Mouse (Mus musculus): ENCODE measurements around the gene Slc35e2. TPM values are rescaled to one million over a fixed set of nuclear protein-coding genes. Genes with fewer than 3 reads are reported as not detected.
"Not testable (repeated sequence)": the region's sequence is repeated elsewhere in the genome, so short reads cannot be mapped to it uniquely, and the experiment has no call there.

Gene Slc35e2
- polyA plus RNA-seq, 1 experiment from 2014 or later, result 5.8 TPM

DNA sequence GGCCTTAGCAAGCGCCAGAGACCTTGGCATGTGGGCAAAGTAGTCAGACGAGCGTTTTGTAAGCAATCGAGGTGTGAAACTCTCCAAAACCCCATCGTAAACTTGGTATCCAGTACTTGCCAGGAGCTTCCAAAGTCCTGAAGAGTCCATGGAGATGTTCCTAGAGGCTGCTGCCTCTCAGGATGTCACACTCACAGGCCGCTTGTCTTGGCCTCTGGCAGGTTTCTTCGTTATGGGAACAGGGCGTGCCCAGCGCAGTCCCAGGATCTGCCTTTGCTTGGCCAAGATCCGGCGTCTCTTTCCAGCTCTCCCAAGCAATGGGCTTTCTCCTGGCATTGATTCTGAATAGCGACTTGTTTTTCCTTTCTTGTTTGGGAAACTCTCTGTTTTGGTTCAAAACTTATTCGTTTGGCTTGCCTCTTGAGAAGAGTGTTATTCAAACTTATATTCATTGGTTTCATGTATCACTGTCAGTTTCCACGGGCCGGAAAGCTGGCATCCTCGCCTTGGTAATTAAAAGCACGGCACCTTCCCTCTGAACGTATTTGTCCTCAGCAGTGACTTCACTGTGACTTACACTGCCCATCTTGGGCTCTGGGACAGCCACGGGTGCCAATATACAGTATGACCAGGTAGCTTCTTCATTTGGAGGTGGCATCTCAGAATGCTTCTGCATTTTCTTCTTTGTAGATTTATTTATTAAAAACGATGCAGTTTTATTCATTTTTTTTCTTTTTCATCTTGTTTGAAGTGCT is 36.7 kb upstream of the Slc35e2 start:
- WGBS, result 14% methylated on average over 20 of the region's 20 CpGs
- peak overlapping the region; percentile 88 for H3K9ac ChIP-seq

DNA sequence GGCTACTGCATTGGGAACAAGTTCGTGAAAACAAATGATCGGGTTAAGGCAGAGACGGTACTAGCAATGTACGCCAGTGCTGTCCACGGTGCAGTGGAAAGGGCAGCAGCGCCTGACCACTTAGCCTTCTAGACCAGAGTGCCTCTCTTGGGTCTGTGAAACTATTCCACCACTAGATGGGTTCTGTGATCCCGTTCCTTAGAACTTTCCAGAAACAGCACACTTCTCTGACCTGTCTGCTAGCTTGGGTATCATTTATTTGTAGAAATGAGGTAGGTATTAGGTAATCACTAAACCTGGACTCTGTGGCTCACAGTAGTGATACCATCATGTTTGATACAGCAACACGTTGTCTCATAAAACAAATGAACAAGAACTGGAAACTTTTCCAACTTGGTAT is 34.7 kb upstream of the Slc35e2 start:
- 57% methylated on average over 8 of the region's 8 CpGs for WGBS
- no peak overlapping the region for H3K9ac ChIP-seq
- no peak overlapping the region for H3K4me2 ChIP-seq
- no peak overlapping the region for H3K4me3 ChIP-seq
- H3K9me3 ChIP-seq (replicated peaks), result no peaks in the 10 kb centered on the region
- H3K36me3 ChIP-seq, result no peaks in the 10 kb centered on the region
- ATAC-seq (replicated peaks; ENCODE audit: insufficient number of reproducible peaks, insufficient read depth, low FRiP score, low read depth), result no peak
- peaks cover 41% of the 10 kb centered on the region for H3K4me1 ChIP-seq (replicated peaks)
- no peaks in the 10 kb centered on the region for H3K27me3 ChIP-seq
- H3K27ac ChIP-seq, result no peak overlapping the region

More for the DNA sequence above, 36.7 kb upstream of the Slc35e2 start:
- no peaks in the 10 kb centered on the region for H3K9me3 ChIP-seq (replicated peaks)
- H3K4me2 ChIP-seq, result peak overlapping the region; percentile 76
- peak overlapping the region; percentile 94 for H3K4me3 ChIP-seq
- H3K36me3 ChIP-seq, result peaks cover 11% of the 10 kb centered on the region
- ATAC-seq (replicated peaks; ENCODE audit: insufficient number of reproducible peaks, insufficient read depth, low FRiP score, low read depth), result no peak
- peaks cover 54% of the 10 kb centered on the region for H3K4me1 ChIP-seq (replicated peaks)
- H3K27me3 ChIP-seq, result no peaks in the 10 kb centered on the region
- peak overlapping the region; percentile 98 for H3K27ac ChIP-seq

DNA sequence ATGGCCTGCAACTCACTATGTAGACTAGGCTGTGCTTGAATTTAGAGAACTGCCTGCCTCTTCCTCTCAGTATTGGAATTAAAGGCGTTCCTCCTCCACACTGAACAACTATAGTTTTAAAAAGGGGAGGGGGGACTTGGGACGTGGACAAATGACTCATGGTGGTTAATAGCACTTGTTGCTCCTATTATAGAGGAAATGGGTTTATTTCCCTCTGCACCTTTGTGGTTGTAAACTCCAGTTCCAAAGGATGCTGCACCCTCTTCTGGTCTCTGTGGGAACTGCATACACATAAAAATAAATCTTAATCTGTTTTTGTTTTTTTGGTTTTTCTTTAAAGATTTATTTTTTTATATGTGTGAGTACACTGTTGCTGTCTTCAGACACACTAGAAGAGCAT is 33.0 kb upstream of the Slc35e2 start:
- 28% methylated on average over 2 of the region's 2 CpGs for WGBS
- H3K9me3 ChIP-seq (replicated peaks), result no peaks in the 10 kb centered on the region

DNA sequence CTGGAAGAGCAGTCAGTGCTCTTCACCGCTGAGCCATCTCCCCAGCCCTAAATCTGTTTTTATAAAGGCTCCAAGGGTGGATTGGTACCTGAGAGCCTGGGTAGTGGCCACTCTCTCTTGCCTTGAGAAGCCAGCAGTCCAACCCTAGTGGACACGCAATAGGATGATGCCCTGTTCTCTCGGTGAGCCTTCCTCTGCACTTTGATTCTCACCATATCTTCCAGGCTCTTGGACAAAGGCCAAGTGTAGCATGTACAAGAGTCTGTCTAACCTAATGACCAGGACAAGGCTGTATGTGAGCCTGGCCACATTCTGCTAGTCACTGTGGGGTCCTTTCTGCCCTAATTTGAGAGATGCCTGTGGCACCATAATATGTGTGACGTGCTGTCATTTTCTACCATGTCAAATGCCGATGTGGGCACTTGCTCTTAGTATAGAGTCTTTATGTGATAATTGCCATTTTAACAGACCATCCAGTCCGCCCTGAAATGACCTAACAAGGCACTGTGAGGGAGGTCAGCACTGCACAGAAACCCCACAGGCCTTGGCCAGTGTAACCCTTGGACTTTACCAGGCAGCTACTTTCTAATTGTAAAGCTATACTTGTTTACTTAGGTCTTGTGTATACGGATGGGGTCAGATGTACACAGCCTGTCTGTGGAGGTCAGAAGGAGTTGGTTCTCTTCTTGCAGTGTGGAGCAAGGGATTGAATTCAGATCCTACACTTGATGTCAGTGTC is 32.4 kb upstream of the Slc35e2 start:
- Histone ChIP-seq H3K4me2 (no peak overlapping the region), H3K27me3 (no peaks in the 10 kb centered on the region), H3K4me1 (replicated peaks) (peaks cover 28% of the 10 kb centered on the region), H3K4me3 (no peak overlapping the region), H3K36me3 (no peaks in the 10 kb centered on the region), H3K9ac (no peak overlapping the region; the same call in 1 of the 2 replicates), H3K9me3 (replicated peaks) (no peaks in the 10 kb centered on the region), H3K27ac (no peak overlapping the region)
- no peak for ATAC-seq (replicated peaks; ENCODE audit: insufficient number of reproducible peaks, insufficient read depth, low FRiP score, low read depth)
- WGBS, result 84% methylated on average over 7 of the region's 7 CpGs

More for the DNA sequence above, 33.0 kb upstream of the Slc35e2 start:
- ATAC-seq (replicated peaks; ENCODE audit: insufficient number of reproducible peaks, insufficient read depth, low FRiP score, low read depth), result no peak
- Histone ChIP-seq H3K4me3 (no peak overlapping the region), H3K9ac (no peak overlapping the region), H3K27me3 (no peaks in the 10 kb centered on the region), H3K4me1 (replicated peaks) (peaks cover 28% of the 10 kb centered on the region), H3K27ac (no peak overlapping the region), H3K36me3 (no peaks in the 10 kb centered on the region), H3K4me2 (no peak overlapping the region)

DNA sequence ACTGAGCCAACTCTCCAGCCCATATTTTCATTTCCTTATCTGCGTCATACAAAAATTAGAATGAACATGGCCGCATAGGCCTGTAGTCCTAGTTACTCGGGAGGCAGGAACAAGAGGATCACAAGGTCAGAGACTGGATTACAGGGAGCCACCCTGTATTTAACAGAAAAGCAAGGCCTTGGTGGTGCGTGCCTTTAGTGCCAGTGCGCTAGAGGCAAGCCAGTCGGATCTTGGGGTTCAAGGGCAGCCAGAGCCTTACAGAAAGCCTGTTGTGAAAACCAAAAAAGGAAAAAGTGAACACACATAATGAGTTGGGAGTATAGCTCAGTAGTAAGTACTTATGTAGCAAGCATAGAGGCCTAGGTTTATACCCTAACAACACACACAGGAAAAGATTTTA is 31.4 kb upstream of the Slc35e2 start:
- peaks cover 23% of the 10 kb centered on the region for H3K4me1 ChIP-seq (replicated peaks)
- H3K9me3 ChIP-seq (replicated peaks), result no peaks in the 10 kb centered on the region
- H3K9ac ChIP-seq, result no peak overlapping the region
- H3K36me3 ChIP-seq, result no peaks in the 10 kb centered on the region
- no peak overlapping the region for H3K4me2 ChIP-seq
- no peaks in the 10 kb centered on the region for H3K27me3 ChIP-seq
- no peak for ATAC-seq (replicated peaks; ENCODE audit: insufficient number of reproducible peaks, insufficient read depth, low FRiP score, low read depth)
- WGBS, result 89% methylated on average over 6 of the region's 6 CpGs
- no peak overlapping the region for H3K4me3 ChIP-seq
- no peak overlapping the region for H3K27ac ChIP-seq

DNA sequence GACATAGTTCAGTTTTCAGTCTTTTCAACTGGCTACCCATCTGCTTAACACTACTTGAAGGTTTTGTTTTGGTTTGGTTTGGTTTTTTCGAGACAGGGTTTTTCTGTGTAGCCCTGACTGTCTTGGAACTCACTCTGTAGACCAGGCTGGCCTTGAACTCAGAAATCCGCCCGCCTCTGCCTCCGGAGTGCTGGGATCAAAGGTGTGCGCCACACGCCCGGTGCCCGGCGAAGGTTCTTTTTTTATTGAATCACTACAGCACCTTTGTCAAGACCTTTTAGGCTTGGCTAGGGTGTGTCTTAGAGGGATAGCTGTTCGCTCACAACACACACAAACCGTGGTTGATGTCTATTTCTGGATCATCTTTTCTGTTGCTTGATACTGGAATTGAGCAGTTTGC is 30.9 kb upstream of the Slc35e2 start:
- not testable (repeated sequence) for H3K27ac ChIP-seq; H3K27me3 ChIP-seq; H3K4me3 ChIP-seq; H3K9ac ChIP-seq; H3K9me3 ChIP-seq (replicated peaks); H3K4me2 ChIP-seq; ATAC-seq (replicated peaks; ENCODE audit: insufficient number of reproducible peaks, insufficient read depth, low FRiP score, low read depth); H3K36me3 ChIP-seq
- WGBS, result 86% methylated on average over 11 of the region's 11 CpGs
- peaks cover 22% of the 10 kb centered on the region for H3K4me1 ChIP-seq (replicated peaks)

DNA sequence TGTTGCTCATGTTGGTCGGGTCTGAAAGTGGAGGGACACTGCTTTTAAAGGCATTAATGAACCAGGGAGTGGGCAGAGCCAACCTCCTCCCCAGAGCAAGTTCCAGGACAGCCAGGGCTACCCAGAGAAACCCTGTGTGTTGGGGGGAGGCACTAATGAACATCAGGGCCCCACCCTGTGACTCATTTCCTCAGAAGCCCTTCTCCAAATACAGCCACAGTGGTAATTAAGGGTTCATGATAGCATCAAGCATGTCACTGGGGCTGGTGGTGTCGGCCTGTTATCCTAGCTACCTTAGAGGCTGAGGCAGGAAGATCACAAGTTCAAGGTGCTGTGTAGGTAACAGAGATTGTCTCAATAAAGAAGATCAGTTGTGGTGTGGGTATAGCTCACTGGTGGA is 29.8 kb upstream of the Slc35e2 start:
- H3K4me3 ChIP-seq, result no peak overlapping the region
- H3K27ac ChIP-seq, result no peak overlapping the region
- H3K9ac ChIP-seq, result no peak overlapping the region
- no peak overlapping the region for H3K4me2 ChIP-seq
- no peaks in the 10 kb centered on the region for H3K36me3 ChIP-seq
- 62% methylated on average over 2 of the region's 2 CpGs for WGBS
- H3K9me3 ChIP-seq (replicated peaks), result no peaks in the 10 kb centered on the region
- H3K27me3 ChIP-seq, result no peaks in the 10 kb centered on the region
- H3K4me1 ChIP-seq (replicated peaks), result peaks cover 15% of the 10 kb centered on the region
- ATAC-seq (replicated peaks; ENCODE audit: insufficient number of reproducible peaks, insufficient read depth, low FRiP score, low read depth), result no peak

DNA sequence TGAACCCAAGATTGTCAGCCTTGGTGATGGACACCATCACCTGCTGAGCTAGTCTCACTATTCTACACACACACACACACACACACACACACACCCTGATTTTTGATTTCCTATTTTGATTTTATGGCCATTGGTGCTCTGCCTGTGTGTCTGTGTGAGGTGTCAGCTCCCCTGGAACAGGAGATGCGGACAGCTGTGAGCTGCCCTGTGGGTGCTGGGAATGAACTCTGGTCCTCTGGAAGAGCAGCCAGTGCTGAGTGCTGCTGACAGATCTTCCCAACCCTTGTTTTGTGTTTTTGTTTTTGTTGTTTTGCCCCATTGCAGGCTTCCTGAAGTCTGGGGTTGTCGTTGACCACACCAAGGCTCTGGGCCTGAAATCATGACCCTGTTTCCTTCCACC is 28.1 kb upstream of the Slc35e2 start:
- Histone ChIP-seq H3K27ac (no peak overlapping the region), H3K9me3 (replicated peaks) (no peaks in the 10 kb centered on the region), H3K4me2 (no peak overlapping the region), H3K9ac (no peak overlapping the region), H3K36me3 (peaks cover 7% of the 10 kb centered on the region; the same call in 1 of the 2 replicates), H3K4me1 (replicated peaks) (peaks cover 14% of the 10 kb centered on the region), H3K4me3 (no peak overlapping the region), H3K27me3 (no peaks in the 10 kb centered on the region)
- no peak for ATAC-seq (replicated peaks; ENCODE audit: insufficient number of reproducible peaks, insufficient read depth, low FRiP score, low read depth)
- WGBS, result 83% methylated on average over 2 of the region's 2 CpGs

DNA sequence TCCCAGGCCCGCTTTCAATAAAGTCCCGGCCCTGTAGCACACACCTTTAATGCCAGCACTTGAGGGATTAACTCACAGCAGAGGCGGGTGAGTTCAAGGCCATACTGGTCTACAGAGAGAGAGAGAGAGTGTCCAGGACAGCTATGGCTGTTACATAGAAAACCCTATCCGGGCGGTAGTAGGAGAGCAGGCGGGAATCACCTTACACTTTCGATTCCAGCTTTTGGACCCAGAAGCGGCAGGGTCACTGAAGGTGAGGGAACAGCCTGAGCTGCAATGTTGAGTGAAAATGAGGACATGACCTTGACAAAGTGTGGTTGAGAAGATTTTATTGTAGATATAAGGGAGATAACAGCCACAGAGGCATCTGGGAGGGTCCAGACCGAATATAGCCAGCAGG is 27.3 kb upstream of the Slc35e2 start:
- H3K36me3 ChIP-seq, result peaks cover 7% of the 10 kb centered on the region; the same call in 1 of the 2 replicates
- no peaks in the 10 kb centered on the region for H3K27me3 ChIP-seq
- H3K9me3 ChIP-seq (replicated peaks), result no peaks in the 10 kb centered on the region
- no peak overlapping the region for H3K27ac ChIP-seq
- peaks cover 9% of the 10 kb centered on the region; the same call in 1 of the 2 replicates for H3K4me1 ChIP-seq (replicated peaks)
- no peak overlapping the region for H3K9ac ChIP-seq
- H3K4me3 ChIP-seq, result no peak overlapping the region
- WGBS, result 88% methylated on average over 9 of the region's 9 CpGs
- no peak overlapping the region for H3K4me2 ChIP-seq
- no peak for ATAC-seq (replicated peaks; ENCODE audit: insufficient number of reproducible peaks, insufficient read depth, low FRiP score, low read depth)

DNA sequence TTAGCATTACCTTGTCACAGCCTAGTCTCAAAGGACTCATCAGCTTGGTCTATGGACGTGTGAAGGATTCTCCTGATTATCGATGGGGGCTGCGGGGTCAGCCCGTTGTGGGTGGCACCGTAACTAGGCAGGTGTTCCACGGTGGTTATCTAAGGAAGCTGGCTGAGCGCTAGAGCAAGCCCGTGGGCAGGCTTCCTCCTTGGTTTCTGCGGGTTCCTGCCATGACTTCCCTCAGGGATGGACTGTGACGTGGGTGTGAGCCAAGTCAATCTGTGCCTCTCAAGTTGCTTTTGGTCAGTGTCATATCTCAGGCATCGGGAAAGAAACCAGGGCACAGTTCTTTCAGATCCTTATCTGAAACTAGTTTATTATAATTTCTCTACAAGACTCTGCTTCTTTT is 26.3 kb upstream of the Slc35e2 start:
- Histone ChIP-seq H3K4me2 (no peak overlapping the region), H3K9me3 (replicated peaks) (no peaks in the 10 kb centered on the region), H3K27me3 (no peaks in the 10 kb centered on the region), H3K9ac (no peak overlapping the region), H3K4me1 (replicated peaks) (0 out of 2 replicates have a peak, but pooled peaks cover 8% of the 10 kb centered on the region), H3K27ac (no peak overlapping the region), H3K4me3 (no peak overlapping the region), H3K36me3 (peaks cover 7% of the 10 kb centered on the region; the same call in 1 of the 2 replicates)
- 72% methylated on average over 11 of the region's 11 CpGs for WGBS
- ATAC-seq (replicated peaks; ENCODE audit: insufficient number of reproducible peaks, insufficient read depth, low FRiP score, low read depth), result no peak

DNA sequence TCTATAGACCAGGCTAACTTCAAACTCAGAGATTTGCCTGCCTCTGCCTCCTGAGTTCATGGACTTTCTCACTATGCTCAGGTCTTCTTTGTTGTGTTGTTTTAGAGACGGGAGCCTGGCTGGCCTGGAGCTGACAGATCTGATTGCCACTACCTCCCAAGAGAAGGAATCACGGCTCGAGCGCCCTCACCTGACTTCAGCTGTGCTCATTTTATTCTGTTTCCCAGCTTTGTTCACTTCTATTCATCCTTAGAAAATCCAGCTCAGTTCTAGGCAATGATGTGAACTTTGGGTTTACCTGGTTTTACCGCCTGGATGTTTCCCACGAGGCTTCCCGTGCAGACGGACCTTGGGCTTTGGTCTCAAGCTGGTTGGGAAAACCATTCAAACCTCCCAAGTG is 25.7 kb upstream of the Slc35e2 start:
- Histone ChIP-seq H3K4me2 (no peak overlapping the region), H3K36me3 (peaks cover 7% of the 10 kb centered on the region; the same call in 1 of the 2 replicates), H3K27me3 (no peaks in the 10 kb centered on the region), H3K4me3 (no peak overlapping the region), H3K9me3 (replicated peaks) (no peaks in the 10 kb centered on the region), H3K4me1 (replicated peaks) (0 out of 2 replicates have a peak, but pooled peaks cover 7% of the 10 kb centered on the region), H3K27ac (no peak overlapping the region), H3K9ac (no peak overlapping the region)
- ATAC-seq (replicated peaks; ENCODE audit: insufficient number of reproducible peaks, insufficient read depth, low FRiP score, low read depth), result no peak
- WGBS, result 87% methylated on average over 8 of the region's 8 CpGs

All from heart, embryonic 15.5 days (tissue).